Mouse (Mus musculus) C2C12 (cell line): ENCODE data around the gene Pabpn1l. TPM values are rescaled to one million over a fixed set of nuclear protein-coding genes. Genes with fewer than 3 reads are reported as not detected.

ENCODE experiments used
- H3K27me3 ChIP-seq: one replicate; pipeline ENCODE4 v1.6.1; 2011; ENCODE audit not compliant: control insufficient read depth, insufficient read depth, insufficient read length
- H3K36me3 ChIP-seq: one replicate; pipeline ENCODE4 v1.6.1; 2011; ENCODE audit not compliant: control insufficient read depth, insufficient read depth
- H3K4me3 ChIP-seq: one replicate; pipeline ENCODE4 v1.5.1; 2011; ENCODE audit warnings: mild to moderate bottlenecking, control low read depth; ENCODE audit not compliant: poor library complexity, insufficient read depth, severe bottlenecking
- H3K79me2 ChIP-seq: one replicate; pipeline ENCODE4 v1.6.1; 2011; ENCODE audit not compliant: control insufficient read depth, insufficient read depth
- H3K79me3 ChIP-seq: one replicate; pipeline ENCODE4 v1.6.1; 2011; ENCODE audit warnings: low read depth, control low read depth
- H3ac ChIP-seq: one replicate; pipeline ENCODE3; 2011; ENCODE audit warnings: low read depth; ENCODE audit not compliant: control insufficient read depth, insufficient read length
- CEBPB ChIP-seq: IDR thresholded peaks from one replicate; pipeline ENCODE4 v1.6.1; 2011; ENCODE audit warnings: low read depth, mild to moderate bottlenecking, control low read depth, moderate library complexity
- CTCF ChIP-seq: IDR thresholded peaks from one replicate; pipeline ENCODE4 v1.5.1; 2011; ENCODE audit not compliant: control insufficient read depth, insufficient read depth, insufficient read length
- FOSL1 ChIP-seq: IDR thresholded peaks from one replicate; pipeline ENCODE4 v1.8.0; 2011; ENCODE audit warnings: mild to moderate bottlenecking, low read length; ENCODE audit not compliant: poor library complexity, insufficient read depth, severe bottlenecking
- MAX ChIP-seq: IDR thresholded peaks from one replicate; pipeline ENCODE4 v1.6.1; 2011; ENCODE audit warnings: mild to moderate bottlenecking, control low read depth
- MYOD1 ChIP-seq: IDR thresholded peaks from one replicate; pipeline ENCODE4 v1.6.1; 2011; ENCODE audit warnings: low read depth; ENCODE audit not compliant: control insufficient read depth, insufficient read length
- MYOG ChIP-seq: IDR thresholded peaks from one replicate; pipeline ENCODE4 v1.6.1; 2011; ENCODE audit not compliant: control insufficient read depth, insufficient read length; ENCODE audit errors: extremely low read depth
- USF1 ChIP-seq: IDR thresholded peaks from one replicate; pipeline ENCODE4 v1.6.1; 2011; ENCODE audit warnings: low read depth, mild to moderate bottlenecking, control low read depth, moderate library complexity
- long read RNA-seq, 2 experiments: library from polyadenylated mRNA; unstranded; transcript quantifications; one replicate each; pipeline ENCODE4 v2.0.0; 2019 to 2020
- polyA plus RNA-seq: library from polyadenylated mRNA; unstranded; fragments of >200 nt; fragmentation: generic; extraction: Trizol; gene quantifications from one replicate; pipeline ENCODE4 v1.2.1, GENCODE M21; 2012; ENCODE audit warnings: missing spikeins

The Pabpn1l gene
- polyA plus RNA-seq, result not detected
- long read RNA-seq, experiment 1, result 0 reads
- long read RNA-seq, experiment 2, result 0 reads

DNA sequence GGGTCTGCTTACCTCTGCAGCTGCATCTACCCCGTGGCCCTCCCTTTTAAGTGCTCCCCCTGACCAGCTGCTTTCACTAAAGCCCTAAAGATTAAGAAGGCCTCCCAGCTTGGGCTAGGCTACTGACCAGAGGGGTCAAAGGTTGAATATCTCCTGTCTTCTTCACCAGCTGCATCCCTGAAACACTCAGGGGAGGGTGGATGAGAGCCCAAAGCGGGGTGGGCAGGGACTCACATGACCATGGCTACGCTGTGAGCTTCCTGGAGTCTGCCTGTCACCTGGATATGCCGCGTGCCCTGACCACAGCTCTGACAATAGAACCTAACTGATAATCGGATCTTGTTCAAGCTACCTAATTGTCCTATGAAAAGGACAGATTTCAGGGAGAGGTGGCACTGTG lies at the start of gene Pabpn1l:
Gene Pabpn1l, minus strand, starts transcription at position 13 of the 400 bp plus-strand sequence.
- no peak within 1 kb of the TSS for H3ac ChIP-seq
- no peaks in the 10 kb centered on the region for H3K79me2 ChIP-seq
- H3K36me3 ChIP-seq, result no peaks in the 10 kb centered on the region
- peaks cover 39% of the 10 kb centered on the region for H3K27me3 ChIP-seq
- H3K79me3 ChIP-seq, result no peaks in the 10 kb centered on the region
- TF ChIP-seq CTCF (no peak), MYOD1 (no peak), MAX (no peak), CEBPB (no peak), MYOG (no peak), USF1 (no peak), FOSL1 (no peak)
- H3K4me3 ChIP-seq, result no peak within 1 kb of the TSS

DNA sequence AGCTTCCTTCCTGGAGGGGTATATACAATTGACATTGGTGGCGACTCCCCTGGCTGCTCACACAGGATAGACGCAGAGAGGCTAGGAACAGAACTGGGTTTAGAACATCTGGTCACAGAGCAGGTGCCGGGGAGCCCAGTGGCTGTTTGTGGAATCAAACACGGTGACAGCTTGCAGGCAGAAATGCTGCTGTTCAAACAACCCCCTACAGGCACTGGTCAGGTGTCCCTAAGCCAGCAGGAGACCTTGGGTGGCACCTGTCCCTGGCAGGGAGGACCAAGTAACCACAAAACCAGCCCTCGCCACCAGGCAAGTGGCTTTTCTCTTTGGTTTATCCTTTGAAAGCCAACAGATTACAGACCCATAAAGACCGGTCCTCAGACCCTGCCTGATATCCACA lies 49.4 kb upstream of the Pabpn1l start:
- H3K4me3 ChIP-seq, result no peak overlapping the region
- TF ChIP-seq USF1, result no peak
- no peak for TF ChIP-seq MYOG
- no peak for TF ChIP-seq MAX
- no peak for TF ChIP-seq CTCF
- TF ChIP-seq CEBPB, result no peak
- no peak for TF ChIP-seq MYOD1
- no peak for TF ChIP-seq FOSL1
- H3K79me2 ChIP-seq, result no peaks in the 10 kb centered on the region
- no peaks in the 10 kb centered on the region for H3K36me3 ChIP-seq
- H3K27me3 ChIP-seq, result peaks cover 88% of the 10 kb centered on the region
- no peak overlapping the region for H3ac ChIP-seq
- H3K79me3 ChIP-seq, result no peaks in the 10 kb centered on the region

DNA sequence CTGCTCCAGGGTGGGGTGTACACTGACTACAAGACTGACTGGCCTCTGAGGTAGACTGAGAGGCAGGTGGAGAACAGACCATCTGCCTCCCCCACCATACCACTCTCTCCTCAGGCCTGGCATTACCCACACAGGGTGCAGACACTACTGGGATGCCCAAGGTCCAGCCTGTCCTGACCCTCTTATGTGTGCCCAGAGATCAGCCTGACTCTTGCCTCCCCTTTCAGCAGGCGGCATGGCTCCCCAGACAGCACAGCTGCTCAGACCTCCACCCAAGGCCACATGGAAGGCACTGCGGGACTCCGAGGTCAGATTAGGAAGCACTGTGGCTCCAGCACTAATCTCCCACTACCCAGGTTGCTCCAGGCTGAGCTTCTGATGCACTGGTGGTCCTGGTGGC lies 48.2 kb upstream of the Pabpn1l start:
- Histone ChIP-seq H3K27me3 (peaks cover 81% of the 10 kb centered on the region), H3ac (no peak overlapping the region), H3K4me3 (no peak overlapping the region), H3K79me2 (no peaks in the 10 kb centered on the region), H3K36me3 (no peaks in the 10 kb centered on the region), H3K79me3 (no peaks in the 10 kb centered on the region)
- TF ChIP-seq CEBPB (no peak), MYOG (no peak), MAX (no peak), MYOD1 (no peak), CTCF (no peak)

DNA sequence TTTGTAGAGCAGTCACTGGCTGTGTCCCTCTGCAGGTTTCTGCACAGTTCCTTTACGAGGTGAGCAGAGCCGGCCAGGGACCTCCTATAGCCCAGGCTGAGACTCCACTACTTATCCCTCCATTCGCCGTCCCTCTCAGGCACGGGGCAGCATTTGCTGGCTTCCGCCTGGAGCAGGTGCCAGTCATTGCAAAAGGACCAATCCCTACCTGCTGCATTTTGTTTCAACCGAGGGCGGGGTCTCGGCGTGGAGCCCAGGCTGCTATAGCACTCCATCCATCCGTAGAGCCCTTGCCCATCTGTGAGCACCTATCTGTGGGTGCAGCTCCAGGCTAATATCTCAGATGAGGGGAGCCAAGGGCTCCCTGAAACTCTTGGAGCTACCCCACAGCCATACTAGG lies 47.5 kb upstream of the Pabpn1l start:
- Histone ChIP-seq H3K36me3 (no peaks in the 10 kb centered on the region), H3K27me3 (peaks cover 74% of the 10 kb centered on the region), H3K79me3 (no peaks in the 10 kb centered on the region), H3K4me3 (no peak overlapping the region), H3ac (no peak overlapping the region), H3K79me2 (no peaks in the 10 kb centered on the region)
- TF ChIP-seq USF1 (no peak), FOSL1 (no peak), CTCF (no peak), MYOD1 (no peak), MYOG (no peak), MAX (no peak), CEBPB (no peak)

DNA sequence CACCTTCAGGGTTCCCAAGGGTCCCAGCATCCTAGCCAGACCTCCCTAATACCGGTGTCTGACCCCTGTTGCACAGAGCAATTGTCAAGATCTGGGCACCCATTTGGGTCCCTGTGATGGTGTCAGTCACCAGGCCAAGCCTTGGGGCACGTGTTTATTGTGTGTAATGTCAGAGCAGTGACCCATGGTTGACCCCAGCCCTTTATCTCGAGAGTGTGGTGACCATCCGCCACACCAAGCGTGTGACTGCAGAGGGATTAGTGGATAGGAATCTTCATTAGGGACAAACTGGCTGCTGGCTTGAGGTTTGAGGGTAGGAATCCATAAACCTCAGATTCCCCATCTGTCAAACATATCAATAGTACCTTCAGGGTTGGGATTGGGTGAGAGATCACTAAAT lies 46.8 kb upstream of the Pabpn1l start:
- H3K79me2 ChIP-seq, result no peaks in the 10 kb centered on the region
- no peak overlapping the region for H3K4me3 ChIP-seq
- H3K36me3 ChIP-seq, result no peaks in the 10 kb centered on the region
- TF ChIP-seq CEBPB (no peak), CTCF (no peak), FOSL1 (no peak)
- H3ac ChIP-seq, result no peak overlapping the region
- peaks cover 71% of the 10 kb centered on the region for H3K27me3 ChIP-seq
- no peaks in the 10 kb centered on the region for H3K79me3 ChIP-seq

DNA sequence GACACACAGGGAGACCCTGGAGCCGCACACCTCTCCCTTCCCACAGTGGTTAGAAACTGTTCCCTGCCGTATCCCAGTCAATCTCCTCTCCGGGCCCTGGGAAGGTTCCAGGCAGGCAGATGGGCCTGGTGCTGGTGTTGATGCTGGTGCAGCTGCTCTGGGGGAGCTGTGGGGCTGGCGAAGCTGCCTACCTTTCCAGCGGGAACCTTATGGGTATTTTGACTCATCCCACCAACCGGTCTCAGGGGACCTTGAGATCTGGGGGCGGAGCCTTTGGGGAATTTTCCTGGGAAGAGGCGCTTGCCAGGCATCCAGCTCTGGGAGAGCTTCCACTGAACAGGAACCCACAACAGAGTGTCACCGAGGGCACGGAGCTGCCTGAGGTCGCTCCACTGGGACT lies 45.3 kb upstream of the Pabpn1l start:
- Histone ChIP-seq H3K79me2 (no peaks in the 10 kb centered on the region), H3K79me3 (no peaks in the 10 kb centered on the region), H3K36me3 (no peaks in the 10 kb centered on the region), H3K27me3 (peaks cover 60% of the 10 kb centered on the region), H3K4me3 (no peak overlapping the region), H3ac (no peak overlapping the region)
- peak; percentile 29 for TF ChIP-seq MYOD1
- no peak for TF ChIP-seq USF1
- no peak for TF ChIP-seq FOSL1
- no peak for TF ChIP-seq CEBPB
- TF ChIP-seq MAX, result peak; percentile 8
- no peak for TF ChIP-seq CTCF
- TF ChIP-seq MYOG, result no peak
